Mouse (Mus musculus): ENCODE data around the gene Ccdc187. TPM values are rescaled to one million over a fixed set of nuclear protein-coding genes. Genes with fewer than 3 reads are reported as not detected.
A peak's percentile ranks its signal among the peaks of the same experiment; 100 is the strongest.

Gene Ccdc187
- polyA plus RNA-seq, 1 experiment from 2014 or later: 0.21 TPM

DNA sequence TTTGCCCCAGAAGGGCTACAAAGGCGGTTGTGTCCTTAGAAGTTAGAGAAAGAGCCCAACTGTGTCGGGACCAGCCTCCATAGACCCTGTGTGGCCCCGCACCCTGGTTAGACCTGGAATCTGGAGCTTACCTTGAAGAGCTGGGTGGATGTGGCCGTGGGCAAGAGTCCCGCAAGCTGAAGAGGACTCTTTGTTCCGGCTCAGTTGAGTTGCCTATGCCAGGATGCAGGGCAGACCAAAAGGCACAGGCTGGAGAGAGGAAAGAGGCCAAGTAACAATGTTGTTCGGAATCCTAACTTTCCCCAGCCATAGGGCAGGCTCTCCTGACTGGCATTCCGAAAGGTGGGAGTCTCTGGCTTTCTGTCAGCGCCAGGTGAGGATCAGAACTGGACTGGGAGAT lies 24.8 kb upstream of the Ccdc187 start:
- Histone ChIP-seq H3K9ac (ENCODE audit: low read length) (no peak overlapping the region), H3K36me3 (ENCODE audit: control insufficient read depth, insufficient read depth, low read length) (0 out of 2 replicates have a peak, but pooled peaks cover 2% of the 10 kb centered on the region)
- no peak for TF ChIP-seq EP300 (optimal IDR thresholded peaks at IDR 0.05)
- no peak for TF ChIP-seq CTCF (IDR thresholded peaks at IDR 0.05; ENCODE audit: low read depth)

GRCm38 (mm10) chr2:26317991-26318672 lies 23.8 kb upstream of the Ccdc187 start:
- Histone ChIP-seq H3K9ac (ENCODE audit: low read length) (peak overlapping the region; percentile 18; the same call in 1 of the 2 replicates), H3K9me3 (ENCODE audit: control insufficient read depth, low read length) (no peaks in the 10 kb centered on the region), H3K27ac (replicated peaks) (no peak overlapping the region), H3K4me3 (ENCODE audit: low read depth, low read length) (no peak overlapping the region), H3K4me1 (replicated peaks; ENCODE audit: control insufficient read depth, insufficient read depth) (peaks cover 7% of the 10 kb centered on the region; the same call in 1 of the 2 replicates), H3K27me3 (ENCODE audit: control insufficient read depth, insufficient read depth, low read length) (no peaks in the 10 kb centered on the region), H3K4me2 (replicated peaks; ENCODE audit: low read depth) (no peak overlapping the region), H3K36me3 (ENCODE audit: control insufficient read depth, insufficient read depth, low read length) (no peaks in the 10 kb centered on the region)
- 79% methylated on average over 3 of the region's 3 CpGs for WGBS
- no peak for DNase-seq (ENCODE audit: low spot score)
- ATAC-seq (ENCODE audit: low FRiP score, low TSS enrichment): no peak
- TF ChIP-seq CTCF (IDR thresholded peaks at IDR 0.05; ENCODE audit: low read depth): no peak
- no peak for TF ChIP-seq EP300 (optimal IDR thresholded peaks at IDR 0.05)

More for the DNA sequence above, 24.8 kb upstream of the Ccdc187 start:
- Histone ChIP-seq H3K4me1 (replicated peaks; ENCODE audit: control insufficient read depth, insufficient read depth) (peaks cover 5% of the 10 kb centered on the region; the same call in 1 of the 2 replicates), H3K27me3 (ENCODE audit: control insufficient read depth, insufficient read depth, low read length) (no peaks in the 10 kb centered on the region), H3K27ac (replicated peaks) (no peak overlapping the region), H3K4me2 (replicated peaks; ENCODE audit: low read depth) (no peak overlapping the region), H3K9me3 (ENCODE audit: control insufficient read depth, low read length) (no peaks in the 10 kb centered on the region), H3K4me3 (ENCODE audit: low read depth, low read length) (no peak overlapping the region)
- DNase-seq (ENCODE audit: low spot score): no peak
- WGBS: 93% methylated on average over 9 of the region's 9 CpGs
- no peak for ATAC-seq (ENCODE audit: low FRiP score, low TSS enrichment)

DNA sequence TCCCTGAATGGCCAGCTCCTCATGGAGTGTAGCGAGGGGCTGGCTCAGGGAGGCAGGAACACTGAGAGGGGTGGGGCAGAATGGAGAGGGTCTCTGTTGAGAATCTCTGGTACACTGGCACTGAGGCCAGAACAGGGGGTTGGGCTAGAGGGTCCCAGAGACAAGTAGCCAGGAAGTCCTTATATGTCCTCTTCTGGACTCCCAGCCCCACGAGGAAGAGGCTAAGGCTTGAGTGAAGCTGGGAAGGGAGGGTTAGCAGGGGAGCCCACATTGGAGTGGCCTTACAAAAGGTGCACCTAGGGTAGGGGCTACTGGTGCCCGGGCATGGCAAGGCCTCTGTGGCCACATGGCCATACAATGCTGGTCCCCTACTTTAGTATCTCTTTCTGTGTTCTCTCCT lies 23.0 kb upstream of the Ccdc187 start:
- Histone ChIP-seq H3K36me3 (ENCODE audit: control insufficient read depth, insufficient read depth, low read length) (no peaks in the 10 kb centered on the region), H3K27me3 (ENCODE audit: control insufficient read depth, insufficient read depth, low read length) (no peaks in the 10 kb centered on the region), H3K4me2 (replicated peaks; ENCODE audit: low read depth) (peak overlapping the region; percentile 83; the same call in 1 of the 2 replicates), H3K9me3 (ENCODE audit: control insufficient read depth, low read length) (no peaks in the 10 kb centered on the region), H3K27ac (replicated peaks) (no peak overlapping the region), H3K4me3 (ENCODE audit: low read depth, low read length) (peak overlapping the region; percentile 69; the same call in 1 of the 2 replicates), H3K9ac (ENCODE audit: low read length) (no peak overlapping the region; the same call in 1 of the 2 replicates), H3K4me1 (replicated peaks; ENCODE audit: control insufficient read depth, insufficient read depth) (peaks cover 7% of the 10 kb centered on the region; the same call in 1 of the 2 replicates)
- ATAC-seq (ENCODE audit: low FRiP score, low TSS enrichment) (no peak), DNase-seq (ENCODE audit: low spot score) (no peak)
- no peak for TF ChIP-seq CTCF (IDR thresholded peaks at IDR 0.05; ENCODE audit: low read depth)
- TF ChIP-seq EP300 (optimal IDR thresholded peaks at IDR 0.05): no peak
- WGBS: 65% methylated on average over 3 of the region's 3 CpGs

GRCm38 (mm10) chr2:26316576-26317246 lies 22.4 kb upstream of the Ccdc187 start:
- Histone ChIP-seq H3K27ac (replicated peaks) (peak overlapping the region; percentile 91), H3K27me3 (ENCODE audit: control insufficient read depth, insufficient read depth, low read length) (no peaks in the 10 kb centered on the region), H3K36me3 (ENCODE audit: control insufficient read depth, insufficient read depth, low read length) (no peaks in the 10 kb centered on the region), H3K9me3 (ENCODE audit: control insufficient read depth, low read length) (no peaks in the 10 kb centered on the region), H3K9ac (ENCODE audit: low read length) (peak overlapping the region; percentile 82), H3K4me3 (ENCODE audit: low read depth, low read length) (peak overlapping the region; percentile 69), H3K4me1 (replicated peaks; ENCODE audit: control insufficient read depth, insufficient read depth) (peaks cover 7% of the 10 kb centered on the region; the same call in 1 of the 2 replicates), H3K4me2 (replicated peaks; ENCODE audit: low read depth) (peak overlapping the region; percentile 83)
- 29% methylated on average over 9 of the region's 9 CpGs for WGBS
- DNase-seq (ENCODE audit: low spot score): no peak
- TF ChIP-seq CTCF (IDR thresholded peaks at IDR 0.05; ENCODE audit: low read depth): no peak
- TF ChIP-seq EP300 (optimal IDR thresholded peaks at IDR 0.05): no peak
- no peak for ATAC-seq (ENCODE audit: low FRiP score, low TSS enrichment)

DNA sequence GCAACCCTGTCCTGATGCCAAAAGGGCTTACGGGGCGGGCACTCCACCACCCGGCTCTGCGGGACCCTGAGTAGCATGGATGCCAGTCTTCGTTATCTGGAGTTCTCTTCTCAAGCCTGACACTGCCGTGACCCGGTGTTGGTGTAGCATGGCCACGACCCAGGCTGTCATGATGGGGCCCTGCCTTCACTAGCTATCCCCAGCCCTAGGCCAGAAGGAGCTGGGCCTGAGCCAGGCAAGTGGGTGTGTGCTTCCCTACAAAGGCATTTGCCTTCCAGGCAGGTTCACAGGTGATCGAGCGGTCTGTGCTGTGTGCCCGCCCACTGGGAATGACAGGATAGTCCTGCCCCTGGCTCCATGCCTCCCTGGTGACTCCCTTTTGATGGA lies 21.6 kb upstream of the Ccdc187 start:
- H3K4me1 ChIP-seq (replicated peaks; ENCODE audit: control insufficient read depth, insufficient read depth): peaks cover 7% of the 10 kb centered on the region; the same call in 1 of the 2 replicates
- H3K4me3 ChIP-seq (ENCODE audit: low read depth, low read length): peak overlapping the region; percentile 69
- H3K9ac ChIP-seq (ENCODE audit: low read length): peak overlapping the region; percentile 82
- H3K27ac ChIP-seq (replicated peaks): peak overlapping the region; percentile 91
- DNase-seq (ENCODE audit: low spot score) (peak; percentile 82), ATAC-seq (ENCODE audit: low FRiP score, low TSS enrichment) (peak; percentile 70)
- no peaks in the 10 kb centered on the region for H3K27me3 ChIP-seq (ENCODE audit: control insufficient read depth, insufficient read depth, low read length)
- 0% methylated on average over 11 of the region's 11 CpGs for WGBS
- TF ChIP-seq CTCF (IDR thresholded peaks at IDR 0.05; ENCODE audit: low read depth): no peak
- no peak for TF ChIP-seq EP300 (optimal IDR thresholded peaks at IDR 0.05)
- no peaks in the 10 kb centered on the region for H3K9me3 ChIP-seq (ENCODE audit: control insufficient read depth, low read length)
- no peaks in the 10 kb centered on the region for H3K36me3 ChIP-seq (ENCODE audit: control insufficient read depth, insufficient read depth, low read length)
- H3K4me2 ChIP-seq (replicated peaks; ENCODE audit: low read depth): peak overlapping the region; percentile 83

Measured in stomach, postnatal 0 days (tissue).